Mouse (Mus musculus) MEL (cell line): ENCODE results near the gene Eapp. TPM values are rescaled to one million over a fixed set of nuclear protein-coding genes. Genes with fewer than 3 reads are reported as not detected.
"Not testable (repeated sequence)": the region's sequence is repeated elsewhere in the genome, so short reads cannot be mapped to it uniquely, and the experiment has no call there.

Experiments
- DNase-seq: peaks from one replicate; pipeline ENCODE4 v3.0.0; 2011; ENCODE audit warnings: low read depth, low spot score
- H3K27ac ChIP-seq: 2 replicates; pipeline ENCODE4 v1.5.1; 2012; ENCODE audit warnings: low read depth, mild to moderate bottlenecking, control low read depth, low read length, moderate library complexity; ENCODE audit not compliant: control insufficient read depth
- H3K27me3 ChIP-seq, 2 experiments: fragments of 150-350 bp in 1 of 2; sonication (generic) in 1 of 2; 2 replicates each; pipeline ENCODE4 v1.6.1; 2012; ENCODE audit warnings: low read length in 2 of 2, mild to moderate bottlenecking in 2 of 2, improper control_type of control experiment in 1 of 2, moderate library complexity in 1 of 2; ENCODE audit not compliant: insufficient read depth in 2 of 2, control insufficient read depth in 1 of 2
- H3K36me3 ChIP-seq, 2 experiments: 2 replicates each; pipeline ENCODE4 v1.6.1; 2012 to 2014; ENCODE audit warnings: low read length in 2 of 2, improper control_type of control experiment in 1 of 2, inconsistent platforms in 1 of 2, mild to moderate bottlenecking in 1 of 2; ENCODE audit not compliant: insufficient read depth in 2 of 2, control insufficient read depth in 1 of 2
- H3K4me1 ChIP-seq, 2 experiments: fragments of 150-350 bp in 1 of 2; sonication (generic) in 1 of 2; 2 replicates each; pipeline ENCODE4 v1.6.1; 2012; ENCODE audit warnings: low read length in 2 of 2, improper control_type of control experiment in 1 of 2, mild to moderate bottlenecking in 1 of 2; ENCODE audit not compliant: insufficient read depth in 2 of 2, control insufficient read depth in 1 of 2
- H3K4me3 ChIP-seq, 2 experiments: fragments of 150-350 bp in 1 of 2; sonication (generic) in 1 of 2; 2 replicates each; pipeline ENCODE4 v1.5.1; 2012; ENCODE audit warnings: low read depth in 2 of 2, low read length in 2 of 2, mild to moderate bottlenecking in 2 of 2, moderate library complexity in 2 of 2, control low read depth in 1 of 2, improper control_type of control experiment in 1 of 2; ENCODE audit not compliant: control insufficient read depth in 1 of 2, insufficient read depth in 1 of 2
- H3K79me2 ChIP-seq: 2 replicates; pipeline ENCODE4 v1.6.1; 2012; ENCODE audit warnings: mild to moderate bottlenecking, low read length, moderate library complexity; ENCODE audit not compliant: control insufficient read depth, poor library complexity, insufficient read depth
- H3K9ac ChIP-seq: 2 replicates; pipeline ENCODE4 v1.6.1; 2012; ENCODE audit warnings: low read depth, mild to moderate bottlenecking, control low read depth, low read length, moderate library complexity; ENCODE audit not compliant: control insufficient read depth, poor library complexity, severe bottlenecking
- H3K9me3 ChIP-seq: fragments of 150-350 bp; sonication (generic); replicated peaks from 2 replicates; pipeline ENCODE4 v1.6.1; 2012; ENCODE audit warnings: mild to moderate bottlenecking, low read length, improper control_type of control experiment, moderate library complexity; ENCODE audit not compliant: insufficient read depth
- ETS1 ChIP-seq: IDR thresholded peaks from 2 replicates; pipeline ENCODE4 v1.6.1; 2012; ENCODE audit warnings: low read depth, mild to moderate bottlenecking, inconsistent platforms, low read length, improper control_type of control experiment, moderate library complexity
- MXI1 ChIP-seq: IDR thresholded peaks from 2 replicates; pipeline ENCODE4 v1.6.1; 2011; ENCODE audit warnings: mild to moderate bottlenecking, low read depth, low read length, improper control_type of control experiment
- RCOR1 ChIP-seq: IDR thresholded peaks from 2 replicates; pipeline ENCODE4 v1.6.1; 2012; ENCODE audit warnings: low read depth, mild to moderate bottlenecking, inconsistent platforms, low read length, improper control_type of control experiment
- TBP ChIP-seq: IDR thresholded peaks from 2 replicates; pipeline ENCODE4 v1.8.0; 2011; ENCODE audit warnings: low read depth, low read length, improper control_type of control experiment
- USF2 ChIP-seq, 2 experiments: IDR thresholded peaks; 2 replicates each; pipeline ENCODE4 v1.6.1; 2011 to 2012; ENCODE audit warnings: improper control_type of control experiment in 2 of 2, low read length in 2 of 2, borderline replicate concordance in 1 of 2, inconsistent platforms in 1 of 2, low read depth in 1 of 2, mild to moderate bottlenecking in 1 of 2; ENCODE audit not compliant: insufficient read depth in 1 of 2
- polyA plus RNA-seq, 2 experiments: library from polyadenylated mRNA; stranded (reverse) in 1 of 2; unstranded in 1 of 2; fragments of >175 nt in 1 of 2; fragments of >200 nt in 1 of 2; gene quantifications; 2 replicates each; pipeline versions ENCODE4 v1.2.1 to v1.2.4; 2012; ENCODE audit warnings: low replicate concordance in 2 of 2, low read depth in 1 of 2; ENCODE audit not compliant: insufficient read length in 2 of 2, insufficient read depth in 1 of 2, missing spikeins in 1 of 2
- total RNA-seq: library from RNA; depleted of rRNA; stranded (reverse); fragments of 300-350 nt; gene quantifications from 2 replicates; pipeline ENCODE4 v1.2.3, GENCODE M21; 2012

The Eapp gene
- total and polyA plus RNA-seq, 3 experiments, result 50.4 to 50.7 TPM; not detected in 1

GRCm38 (mm10) chr12:54695511-54696241 is at the start of gene Eapp (continued):
- TF ChIP-seq MXI1 (peak; percentile 37; the same call in 1 of the 2 replicates), TBP (peak; percentile 66; the same call in 1 of the 2 replicates), USF2 (IDR thresholded peaks at IDR 0.05; ENCODE audit: borderline replicate concordance in 1 of 2, insufficient read depth in 1 of 2, low read depth in 1 of 2, low read length in 2 of 2) (no peak), RCOR1 (no peak)

DNA sequence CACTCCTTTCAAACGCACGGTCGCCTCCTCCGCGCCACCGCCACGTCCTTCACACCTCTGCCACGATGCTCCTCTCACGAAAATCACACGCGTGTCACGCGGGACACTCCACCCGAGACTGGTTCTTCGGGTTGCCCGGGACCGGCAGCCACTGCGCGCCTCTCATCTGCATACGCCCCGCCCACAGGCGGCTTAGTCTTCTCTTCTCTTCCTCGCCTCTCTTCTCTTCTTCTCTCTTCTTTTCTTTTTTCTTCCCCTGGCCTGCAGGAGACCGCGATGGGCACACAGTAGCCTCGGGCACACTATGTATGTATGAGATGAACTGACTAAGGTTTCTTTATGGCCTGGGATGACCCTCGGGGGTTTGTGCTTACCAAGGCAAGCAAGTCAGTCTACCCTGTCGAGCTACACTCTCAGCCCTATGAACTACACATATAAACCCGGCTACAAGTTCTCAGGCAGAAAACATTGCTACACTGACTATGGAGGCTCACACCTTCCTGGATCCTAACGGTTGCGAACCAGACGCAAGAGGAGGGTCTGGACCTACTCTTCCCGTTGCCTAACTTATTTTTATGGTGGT is 43.1 kb upstream of the Eapp start:
- H3K4me3 ChIP-seq, result peak overlapping the region; percentile 46 to 47
- H3K27me3 ChIP-seq, H3K79me2 ChIP-seq, H3K9me3 ChIP-seq, H3K4me1 ChIP-seq, DNase-seq, H3K36me3 ChIP-seq: not testable (repeated sequence)
- peak overlapping the region; percentile 74 for H3K27ac ChIP-seq
- peak overlapping the region; percentile 63 for H3K9ac ChIP-seq
- TF ChIP-seq ETS1, result 0 out of 2 replicates have a peak, but pooled peaks have one; percentile 13

DNA sequence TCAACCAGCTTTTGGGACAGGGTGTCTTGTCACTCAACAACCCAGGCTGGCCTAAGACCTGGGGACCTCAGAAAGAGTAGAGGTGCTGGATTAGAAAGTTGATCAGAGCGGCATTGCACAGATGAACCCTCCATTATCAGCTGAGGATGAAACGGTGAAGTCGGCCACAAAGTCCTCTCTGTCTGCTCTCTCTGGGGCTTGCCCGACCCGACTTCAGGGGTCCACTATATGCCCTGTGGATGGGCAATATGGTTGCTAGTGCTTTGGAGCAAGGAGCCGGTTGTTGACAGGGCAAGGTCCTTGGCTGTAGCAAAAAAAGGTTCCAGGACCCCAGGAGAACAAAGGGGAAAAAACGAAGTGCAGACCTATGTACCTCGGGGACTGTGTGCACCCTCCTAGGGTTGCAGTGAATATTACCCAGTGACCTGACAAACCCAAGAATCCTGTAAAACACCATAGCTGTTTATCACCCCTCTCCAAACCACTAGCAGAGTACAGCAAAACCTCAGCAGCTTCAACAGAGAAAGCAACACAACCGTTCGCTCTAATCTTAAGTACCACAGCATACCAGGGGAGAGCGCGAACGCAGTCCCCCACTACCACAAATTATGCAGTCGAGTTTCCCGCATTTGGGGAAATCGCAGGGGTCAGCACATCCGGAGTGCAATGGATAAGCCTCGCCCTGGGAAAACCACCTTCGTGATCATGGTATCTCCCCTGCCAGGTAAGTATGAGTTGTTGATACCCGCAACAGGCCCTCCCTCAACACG is 42.4 kb upstream of the Eapp start:
- H3K36me3 ChIP-seq, H3K9me3 ChIP-seq, H3K79me2 ChIP-seq, DNase-seq, H3K27me3 ChIP-seq, H3K4me3 ChIP-seq, H3K27ac ChIP-seq, H3K4me1 ChIP-seq, H3K9ac ChIP-seq: not testable (repeated sequence)

GRCm38 (mm10) chr12:54734307-54735131 is 38.8 kb upstream of the Eapp start:
- H3K9ac ChIP-seq, H3K27ac ChIP-seq, H3K27me3 ChIP-seq, H3K79me2 ChIP-seq, H3K36me3 ChIP-seq, DNase-seq, H3K9me3 ChIP-seq, H3K4me1 ChIP-seq, H3K4me3 ChIP-seq: not testable (repeated sequence)

GRCm38 (mm10) chr12:54729140-54730059 is 33.7 kb upstream of the Eapp start:
- not testable (repeated sequence) for H3K9me3 ChIP-seq, H3K27ac ChIP-seq, DNase-seq

More at GRCm38 (mm10) chr12:54729140-54730059, 33.7 kb upstream of the Eapp start:
- not testable (repeated sequence) for H3K4me3 ChIP-seq, H3K79me2 ChIP-seq, H3K4me1 ChIP-seq, H3K36me3 ChIP-seq, H3K27me3 ChIP-seq, H3K9ac ChIP-seq
